Mouse (Mus musculus) lung, postnatal 36 days (tissue): ENCODE results near the gene Prkd1.

Experiments used
- DNase-seq: peaks from one replicate; pipeline ENCODE4 v3.0.0; 2022; ENCODE audit warnings: mixed read lengths

The Prkd1 gene

GRCm38 (mm10) chr12:50333182-50333581, 315.7 kb downstream of the Prkd1 start:
- DNase-seq, result no peak

GRCm38 (mm10) chr12:50314634-50315033, 334.3 kb downstream of the Prkd1 start:
- peak; percentile 2 for DNase-seq

- DNase-seq, result no peak
These were observed 339.6 kb downstream of the Prkd1 start for GRCm38 (mm10) chr12:50309276-50309675.

GRCm38 (mm10) chr12:50301334-50301733, 347.6 kb downstream of the Prkd1 start:
- no peak for DNase-seq

- no peak for DNase-seq
These were observed 352.8 kb downstream of the Prkd1 start for GRCm38 (mm10) chr12:50296067-50296466.

GRCm38 (mm10) chr12:50295549-50295948, 353.3 kb downstream of the Prkd1 start:
- no peak for DNase-seq

GRCm38 (mm10) chr12:50292834-50293233, 356.1 kb downstream of the Prkd1 start:
- peak; percentile 6 for DNase-seq
